Mouse (Mus musculus): ENCODE results near the gene Lsm12.

DNA sequence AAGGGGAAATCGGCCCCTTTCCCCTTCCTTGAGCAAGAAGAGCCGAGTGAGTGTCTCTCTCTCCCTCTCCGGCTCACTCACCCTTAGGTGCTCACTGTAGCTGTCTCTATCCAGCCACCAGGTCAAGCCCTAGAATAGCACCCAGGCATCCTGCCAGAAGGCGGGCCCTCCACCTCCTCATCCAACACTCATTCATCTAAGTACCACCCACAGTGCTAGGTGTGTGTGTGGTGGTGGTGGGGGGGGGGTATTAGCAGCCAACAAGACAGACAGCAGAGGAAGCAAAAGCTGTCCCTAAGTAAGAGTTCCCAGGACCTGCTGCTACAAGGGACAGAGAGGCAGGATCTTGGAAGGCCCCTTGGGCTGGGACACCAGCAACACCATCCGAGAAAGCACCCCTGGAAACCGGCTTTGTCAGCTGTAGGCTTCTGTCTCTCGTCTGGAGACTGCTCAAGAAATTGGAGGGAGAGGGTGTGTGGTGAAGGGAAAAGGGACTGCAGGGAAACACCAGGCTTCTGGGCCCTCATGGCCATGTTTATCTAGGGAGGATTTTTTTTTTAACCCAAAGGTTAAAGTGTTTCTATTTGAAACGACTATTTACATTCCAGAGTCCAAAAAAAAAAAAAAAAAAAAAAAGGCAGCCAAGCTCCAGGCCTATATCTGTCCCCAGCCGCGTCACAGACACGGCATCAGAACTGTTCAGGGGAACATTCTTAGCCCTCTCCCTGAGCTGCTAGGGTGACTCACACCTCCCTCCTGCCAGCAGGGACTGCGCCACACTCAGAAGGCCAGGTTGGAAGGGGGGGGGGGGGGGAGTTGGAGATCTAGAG is 31.2 kb upstream of the Lsm12 start:
- no peak for TF ChIP-seq CTCF (IDR thresholded peaks at IDR 0.05; ENCODE audit: borderline replicate concordance, insufficient read depth, low read length)
- TF ChIP-seq POLR2A (IDR thresholded peaks at IDR 0.05; ENCODE audit: low read depth, low read length), result no peak

Data from embryonic fibroblast, embryonic 13.5 days (primary cell).